Mouse (Mus musculus): ENCODE measurements around the gene Alox5ap. TPM values are rescaled to one million over a fixed set of nuclear protein-coding genes. Genes with fewer than 3 reads are reported as not detected.

Alox5ap gene
- total RNA-seq, 2 experiments from 2014 or later, result 5.3 to 6.7 TPM

- no peak for DNase-seq (ENCODE audit: low spot score)
Measured at GRCm38 (mm10) chr5:149259093-149259492, 5.5 kb upstream of the Alox5ap start.

- DNase-seq (ENCODE audit: low spot score), result no peak
Measured at GRCm38 (mm10) chr5:149261449-149261848, 3.1 kb upstream of the Alox5ap start.

GRCm38 (mm10) chr5:149261866-149262265, 2.7 kb upstream of the Alox5ap start:
- no peak for DNase-seq (ENCODE audit: low spot score)

- DNase-seq (ENCODE audit: low spot score), result no peak
Measured at GRCm38 (mm10) chr5:149264878-149265279, 312 bp downstream of the Alox5ap start.

- DNase-seq (ENCODE audit: low spot score), result no peak
Measured at GRCm38 (mm10) chr5:149266761-149267221, 2.2 kb downstream of the Alox5ap start.

GRCm38 (mm10) chr5:149267493-149267892, 2.9 kb downstream of the Alox5ap start:
- DNase-seq (ENCODE audit: low spot score), result no peak

- DNase-seq (ENCODE audit: low spot score), result no peak
Measured at GRCm38 (mm10) chr5:149271291-149271690, 6.7 kb downstream of the Alox5ap start.

GRCm38 (mm10) chr5:149272535-149272934, 8.0 kb downstream of the Alox5ap start:
- DNase-seq (ENCODE audit: low spot score), result no peak

GRCm38 (mm10) chr5:149274390-149275104, 10.0 kb downstream of the Alox5ap start:
- no peak for DNase-seq (ENCODE audit: low spot score)

GRCm38 (mm10) chr5:149275105-149275494, 10.5 kb downstream of the Alox5ap start:
- no peak for DNase-seq (ENCODE audit: low spot score)

GRCm38 (mm10) chr5:149277529-149277928, 13.0 kb downstream of the Alox5ap start:
- no peak for DNase-seq (ENCODE audit: low spot score)

- DNase-seq (ENCODE audit: low spot score), result peak; percentile 36
Measured at GRCm38 (mm10) chr5:149279273-149279844, 14.8 kb downstream of the Alox5ap start.

- no peak for DNase-seq (ENCODE audit: low spot score)
Measured at GRCm38 (mm10) chr5:149283009-149283408, 18.4 kb downstream of the Alox5ap start.

GRCm38 (mm10) chr5:149283821-149284220, 19.3 kb downstream of the Alox5ap start:
- DNase-seq (ENCODE audit: low spot score), result no peak

- peak; percentile 28 for DNase-seq (ENCODE audit: low spot score)
Measured at GRCm38 (mm10) chr5:149286021-149286420, 21.5 kb downstream of the Alox5ap start.

- no peak for DNase-seq (ENCODE audit: low spot score)
Measured at GRCm38 (mm10) chr5:149287148-149288038, 22.8 kb downstream of the Alox5ap start.

- DNase-seq (ENCODE audit: low spot score), result no peak
Measured at GRCm38 (mm10) chr5:149291266-149291665, 26.7 kb downstream of the Alox5ap start.

GRCm38 (mm10) chr5:149293071-149293470, 28.5 kb downstream of the Alox5ap start:
- no peak for DNase-seq (ENCODE audit: low spot score)

GRCm38 (mm10) chr5:149296808-149297207, 32.2 kb downstream of the Alox5ap start:
- DNase-seq (ENCODE audit: low spot score), result no peak

- no peak for DNase-seq (ENCODE audit: low spot score)
Measured at GRCm38 (mm10) chr5:149297464-149297863, 32.9 kb downstream of the Alox5ap start.

GRCm38 (mm10) chr5:149298234-149298633, 33.7 kb downstream of the Alox5ap start:
- no peak for DNase-seq (ENCODE audit: low spot score)
